Mouse (Mus musculus) right cerebral cortex, postnatal 4 days (tissue): ENCODE results near the gene Cct7.

Source experiments
- DNase-seq: peaks from one replicate; pipeline ENCODE4 v3.0.0-alpha.2; 2022

The Cct7 gene

DNA sequence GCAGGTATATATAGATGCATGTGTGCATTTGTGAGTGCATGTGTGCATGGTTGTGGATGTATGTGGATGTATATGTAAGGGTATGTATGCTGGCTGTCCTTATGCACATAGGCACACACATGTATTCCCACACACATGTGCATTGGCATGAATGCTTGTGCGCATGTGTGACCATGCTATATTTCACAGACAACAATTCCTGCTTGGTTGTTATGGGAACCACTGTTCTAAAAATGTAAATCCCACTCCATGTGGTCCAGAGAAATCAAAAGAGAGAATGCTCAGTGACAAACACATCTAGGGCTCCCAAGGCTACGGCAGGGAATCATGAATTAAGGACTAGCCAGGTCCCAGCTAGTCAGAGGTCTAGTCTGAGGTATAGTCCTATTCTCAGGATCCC, 53.6 kb downstream of the Cct7 start:
- DNase-seq, result no peak

DNA sequence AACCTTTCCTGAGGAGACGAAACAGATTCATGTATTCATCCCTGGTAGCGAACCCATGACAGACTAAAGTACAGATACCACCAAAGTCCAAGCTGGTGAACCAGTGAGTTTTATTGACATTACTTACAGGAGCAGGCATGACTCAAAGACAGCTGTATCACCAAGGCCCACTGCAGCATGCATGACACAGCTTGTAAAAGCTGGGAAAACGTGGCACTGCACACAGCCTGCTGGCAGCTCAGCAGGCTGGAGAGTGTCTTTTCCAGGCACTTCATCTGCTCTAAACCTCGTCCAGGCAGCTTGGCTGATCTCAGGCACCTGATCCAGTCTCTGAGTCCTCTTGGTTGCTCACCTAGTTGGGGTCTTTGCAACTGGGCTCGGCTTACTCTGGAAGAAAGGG, 57.3 kb downstream of the Cct7 start:
- no peak for DNase-seq

DNA sequence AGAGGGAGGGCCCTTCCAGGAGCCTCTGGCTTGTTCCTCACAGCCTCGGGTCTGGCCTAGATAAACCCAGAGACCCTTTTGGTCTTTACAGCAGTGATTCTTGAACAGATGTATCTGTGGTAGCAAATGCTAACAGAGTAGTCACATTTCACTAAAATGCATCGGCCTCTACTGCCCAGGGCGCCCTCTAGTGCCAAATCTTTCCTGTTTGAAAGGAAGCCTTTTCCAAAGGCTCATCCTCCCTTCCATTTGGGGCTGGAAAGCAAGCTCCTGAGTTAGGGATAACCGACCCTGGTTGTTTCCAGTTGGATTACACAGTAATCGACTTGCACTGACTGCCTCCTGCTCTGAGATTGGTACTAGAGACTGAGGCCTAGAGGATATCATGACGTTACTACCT, 59.2 kb downstream of the Cct7 start:
- peak; percentile 87 for DNase-seq

DNA sequence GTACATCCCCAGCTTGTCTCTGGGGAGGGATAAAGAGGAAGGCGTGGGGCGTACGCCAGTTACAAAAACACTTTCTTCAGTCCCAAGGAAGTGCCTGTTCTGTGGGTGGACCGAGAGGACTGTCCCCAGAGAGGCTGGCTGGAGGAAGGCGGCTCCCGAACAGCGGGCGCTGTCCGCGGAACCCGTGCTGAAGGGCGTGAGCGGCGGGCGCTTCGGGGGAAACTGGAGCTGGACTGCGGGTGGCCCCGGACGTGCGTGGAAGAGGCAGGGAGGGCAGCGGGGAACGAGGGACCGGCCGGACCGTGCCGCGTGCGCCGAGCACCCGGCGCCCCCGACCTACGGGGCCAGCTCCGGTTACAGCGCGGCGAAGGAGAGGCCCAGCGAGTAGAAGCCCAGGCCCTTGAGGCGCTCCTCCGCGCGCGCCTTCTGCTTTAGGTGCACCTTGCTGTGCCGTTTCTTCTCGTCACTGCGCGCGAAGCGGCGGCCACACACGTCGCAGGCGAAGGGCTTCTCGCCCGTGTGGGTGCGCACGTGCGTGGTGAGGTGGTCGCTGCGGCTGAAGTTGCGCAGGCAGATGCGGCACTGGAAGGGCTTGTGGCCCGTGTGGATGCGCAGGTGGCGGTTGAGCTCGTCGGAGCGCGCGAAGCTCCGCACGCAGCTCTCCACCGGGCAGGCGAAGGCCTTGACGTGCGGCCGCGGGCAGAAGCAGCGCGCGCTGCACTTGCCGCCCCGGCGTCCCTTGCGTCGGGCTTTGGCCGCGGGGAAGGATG, 60.2 kb downstream of the Cct7 start:
- DNase-seq, result peak; percentile 37

DNA sequence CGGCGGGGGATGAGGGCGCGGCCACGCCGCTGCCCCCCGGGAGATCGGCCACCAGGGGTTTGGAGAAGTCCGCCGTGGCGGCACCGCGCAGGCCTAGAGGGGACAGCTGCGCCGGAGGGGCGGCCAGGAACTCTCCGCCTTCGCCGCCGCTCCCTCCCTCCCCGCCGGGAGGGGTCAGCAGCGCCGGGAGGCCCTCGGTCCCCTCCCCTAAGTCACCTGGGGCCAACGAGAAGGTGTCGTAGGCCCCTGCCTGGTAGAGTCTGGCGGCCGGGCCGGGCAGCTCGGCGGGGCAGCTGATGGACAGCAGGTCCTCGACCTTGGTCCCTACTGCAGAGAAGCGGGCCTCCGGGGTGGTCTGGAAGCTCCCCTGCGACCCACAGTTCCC, 60.7 kb downstream of the Cct7 start:
- peak; percentile 11 for DNase-seq

DNA sequence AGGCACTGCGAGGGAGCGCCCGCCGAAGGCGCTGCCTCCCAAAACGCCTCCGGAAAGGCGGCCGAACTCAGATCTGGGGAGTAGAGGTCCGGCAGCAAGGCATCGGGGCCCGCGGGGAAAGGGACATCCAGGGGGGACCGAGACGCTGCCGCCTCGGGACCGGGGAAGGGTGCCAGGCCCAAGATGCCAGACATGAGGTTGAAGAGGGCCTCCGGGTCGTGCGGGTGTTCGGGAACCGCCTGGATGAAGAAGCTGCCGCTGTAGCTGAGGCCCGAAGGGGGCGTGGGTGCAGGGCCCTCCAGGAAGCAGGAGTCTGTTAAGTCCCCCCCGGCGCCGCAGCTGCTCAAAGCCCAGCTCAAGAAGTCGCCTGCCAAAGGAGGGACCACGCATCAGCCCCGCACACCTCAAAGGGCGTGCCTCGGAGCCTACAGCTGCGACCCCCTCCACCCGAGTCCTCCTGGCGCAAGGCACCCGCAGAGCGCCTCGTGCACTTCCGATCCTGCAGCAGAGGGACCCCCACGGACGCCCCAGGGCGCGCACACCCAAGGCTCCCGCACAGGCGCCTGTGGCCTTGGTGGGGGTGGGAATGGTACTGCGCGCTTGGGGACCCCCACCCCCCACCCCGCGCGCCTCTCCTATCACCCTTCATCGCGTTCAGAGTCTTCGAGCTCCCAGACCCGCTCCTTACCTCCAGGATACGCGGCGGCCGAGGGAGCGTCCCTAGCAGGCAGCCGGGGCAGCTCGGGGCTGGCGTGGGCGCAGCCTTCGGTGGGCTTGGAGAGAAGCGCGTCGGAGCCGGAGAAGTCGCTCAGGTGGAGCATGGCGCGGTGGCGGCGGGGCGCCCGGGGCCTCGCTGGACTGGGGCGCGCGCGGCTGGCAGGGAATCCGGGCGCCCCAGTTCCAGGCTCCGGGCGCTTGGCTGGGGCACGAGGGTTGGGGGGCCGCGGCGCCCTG, 61.5 kb downstream of the Cct7 start:
- DNase-seq, result peak; percentile 26

DNA sequence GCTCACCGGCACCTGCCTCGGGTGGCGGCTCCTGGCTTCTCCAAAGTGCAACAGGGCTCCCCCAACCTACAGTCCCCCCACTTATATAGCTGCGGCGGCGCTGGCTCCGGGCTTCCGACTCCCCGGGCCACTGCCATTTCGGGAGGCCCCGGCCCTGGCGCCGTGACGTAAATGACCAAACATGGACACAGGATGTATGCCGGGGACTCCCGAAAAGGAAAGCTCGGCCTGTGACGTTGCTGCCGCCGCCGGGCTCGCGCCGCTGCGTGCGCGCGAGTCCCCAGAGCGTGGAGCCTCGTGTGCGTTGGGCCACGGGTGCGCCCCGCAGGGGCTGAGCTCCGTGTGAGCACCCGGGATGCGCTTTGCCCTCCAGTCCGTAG, 62.2 kb downstream of the Cct7 start, which contains the start of gene Egr4:
Egr4 (minus strand) TSS at position 59 of the 380 bp plus-strand sequence.
- peak; percentile 76 for DNase-seq

DNA sequence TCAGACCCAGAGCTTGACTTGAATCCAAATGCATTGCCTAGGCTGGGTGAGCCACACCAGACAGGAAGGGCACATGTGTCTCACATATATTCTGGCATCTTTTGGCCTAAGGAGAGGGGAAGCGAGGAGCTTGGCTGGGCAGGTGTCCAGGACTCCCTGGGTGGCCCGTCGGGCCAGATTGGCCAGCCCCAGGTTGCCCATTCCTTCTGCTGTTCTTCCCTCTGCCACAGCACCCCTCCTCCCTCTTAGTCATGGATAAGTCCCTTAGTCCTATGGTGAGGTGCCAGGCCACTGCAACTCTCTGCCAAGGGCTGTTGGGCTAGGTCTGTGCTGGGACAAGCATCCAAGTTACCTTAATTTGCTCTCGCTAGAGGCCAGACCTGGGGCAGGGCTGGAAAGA, 64.6 kb downstream of the Cct7 start:
- no peak for DNase-seq
